Mouse (Mus musculus): ENCODE measurements around the gene Ugt1a8.
"Not testable (repeated sequence)": the region's sequence is repeated elsewhere in the genome, so short reads cannot be mapped to it uniquely, and the experiment has no call there.

Ugt1a8 gene

DNA sequence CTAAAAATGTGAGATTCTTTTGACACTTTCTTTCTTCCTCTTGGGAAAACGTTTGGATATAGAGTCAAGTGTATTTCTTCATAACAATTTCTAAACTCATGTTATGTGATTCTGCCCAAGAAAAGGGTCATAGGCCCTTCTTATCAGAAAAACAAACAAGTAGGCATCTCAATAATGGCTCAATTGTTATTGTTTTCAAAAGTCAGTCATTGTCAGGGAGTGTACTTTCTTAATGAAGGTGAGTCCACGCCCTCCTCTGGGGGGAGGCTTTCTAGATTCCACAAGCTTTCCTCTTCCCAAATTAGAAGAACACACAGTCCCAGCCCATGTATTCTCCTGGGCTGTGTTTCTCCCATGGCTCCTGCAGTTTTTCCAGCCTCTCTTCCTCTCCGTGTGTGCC is at the start of gene Ugt1a8:
Gene Ugt1a8 (plus strand): TSS at position 301 of the 400 bp plus-strand sequence.
- DNase-seq (ENCODE audit: low spot score): no peak

DNA sequence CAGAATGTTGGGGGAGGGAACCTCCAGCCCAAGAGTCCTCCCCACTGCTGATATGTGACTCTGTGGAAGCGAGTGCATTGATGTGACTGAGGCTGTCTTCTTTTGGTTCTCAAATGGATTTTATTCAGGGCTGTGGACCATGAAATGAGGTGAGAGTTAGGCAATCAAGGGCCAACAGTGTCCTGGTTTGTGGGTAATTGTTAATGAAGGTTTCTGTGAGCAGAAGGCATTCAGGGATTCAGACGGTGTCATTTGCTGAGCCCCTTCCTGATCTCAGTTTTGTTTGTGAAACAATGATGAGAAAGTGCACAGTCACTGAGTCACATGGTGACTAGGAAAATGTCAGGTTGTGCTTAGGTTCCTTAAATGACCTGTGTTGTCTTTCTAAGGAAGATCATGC is 44.6 kb upstream of the Ugt1a8 start:
- not testable (repeated sequence) for DNase-seq (ENCODE audit: low spot score)

DNA sequence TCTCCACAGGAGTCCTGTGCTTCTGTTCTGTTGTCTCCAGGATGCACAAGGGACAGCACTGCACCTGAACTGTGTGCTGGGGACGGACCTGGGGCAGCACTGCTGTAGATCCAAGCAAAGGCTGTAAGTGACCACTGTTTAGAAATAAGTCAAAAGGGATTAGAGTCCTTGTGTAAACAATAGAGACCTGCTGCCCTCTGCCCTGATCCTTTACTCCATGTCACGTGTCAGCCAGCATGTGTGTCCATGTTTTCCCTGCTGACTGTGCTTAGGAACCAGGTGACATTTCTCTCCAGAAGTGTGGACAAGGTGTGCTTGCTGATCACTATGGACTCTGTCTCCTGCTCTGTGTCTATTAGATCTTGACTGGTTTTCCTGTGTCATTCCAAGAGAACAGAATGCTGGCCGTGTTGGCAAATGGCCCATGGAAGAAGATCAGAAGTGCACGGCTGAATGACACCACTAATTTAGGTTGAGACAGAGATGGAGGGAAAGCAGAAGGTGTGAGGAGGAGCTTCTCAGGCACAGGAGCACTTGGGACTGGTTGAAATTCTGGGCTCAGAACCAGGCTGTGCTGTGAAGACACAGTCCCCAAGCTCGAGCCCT is 42.7 kb upstream of the Ugt1a8 start:
- not testable (repeated sequence) for DNase-seq (ENCODE audit: low spot score)

- not testable (repeated sequence) for DNase-seq (ENCODE audit: low spot score)
Observed at GRCm38 (mm10) chr1:88047408-88047807, 40.2 kb upstream of the Ugt1a8 start.

DNA sequence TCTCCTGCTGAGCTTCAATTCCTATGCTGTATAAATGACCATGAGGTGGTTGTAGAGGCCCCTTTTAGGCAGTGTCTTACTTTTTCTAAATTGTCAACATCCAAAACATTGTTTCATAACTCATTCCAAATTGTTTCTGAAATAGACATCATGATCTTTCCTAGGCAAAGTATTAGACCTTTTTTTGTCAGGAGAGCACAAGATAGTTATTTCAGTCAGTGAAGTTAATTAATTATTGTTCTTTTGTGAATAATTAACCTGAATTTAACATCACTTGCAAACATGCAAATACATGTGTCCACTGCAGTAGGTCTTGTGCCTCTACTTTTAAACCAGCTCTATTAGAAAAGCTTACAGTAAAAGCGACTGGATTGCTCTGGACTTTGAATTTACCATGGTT is 32.5 kb upstream of the Ugt1a8 start, which contains the start of gene Ugt1a10:
Gene Ugt1a10 (plus strand): TSS at position 301 of the 400 bp plus-strand sequence.
- no peak for DNase-seq (ENCODE audit: low spot score)

DNA sequence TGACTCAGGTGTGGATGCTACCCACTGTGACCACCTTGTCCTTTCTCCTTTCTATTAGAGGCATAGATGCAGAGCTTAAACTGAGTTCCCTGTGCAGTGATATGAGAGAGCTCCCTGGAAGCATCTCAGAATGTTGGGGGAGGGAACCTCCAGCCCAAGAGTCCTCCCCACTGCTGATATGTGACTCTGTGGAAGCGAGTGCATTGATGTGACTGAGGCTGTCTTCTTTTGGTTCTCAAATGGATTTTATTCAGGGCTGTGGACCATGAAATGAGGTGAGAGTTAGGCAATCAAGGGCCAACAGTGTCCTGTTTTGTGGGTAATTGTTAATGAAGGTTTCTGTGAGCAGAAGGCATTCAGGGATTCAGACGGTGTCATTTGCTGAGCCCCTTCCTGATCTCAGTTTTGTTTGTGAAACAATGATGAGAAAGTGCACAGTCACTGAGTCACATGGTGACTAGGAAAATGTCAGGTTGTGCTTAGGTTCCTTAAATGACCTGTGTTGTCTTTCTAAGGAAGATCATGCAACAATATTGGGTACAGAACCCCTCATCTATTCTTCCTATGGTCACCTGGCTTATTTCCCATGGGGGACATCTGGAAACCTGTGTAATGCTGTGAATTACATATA is 21.0 kb upstream of the Ugt1a8 start:
- DNase-seq (ENCODE audit: low spot score): not testable (repeated sequence)

DNA sequence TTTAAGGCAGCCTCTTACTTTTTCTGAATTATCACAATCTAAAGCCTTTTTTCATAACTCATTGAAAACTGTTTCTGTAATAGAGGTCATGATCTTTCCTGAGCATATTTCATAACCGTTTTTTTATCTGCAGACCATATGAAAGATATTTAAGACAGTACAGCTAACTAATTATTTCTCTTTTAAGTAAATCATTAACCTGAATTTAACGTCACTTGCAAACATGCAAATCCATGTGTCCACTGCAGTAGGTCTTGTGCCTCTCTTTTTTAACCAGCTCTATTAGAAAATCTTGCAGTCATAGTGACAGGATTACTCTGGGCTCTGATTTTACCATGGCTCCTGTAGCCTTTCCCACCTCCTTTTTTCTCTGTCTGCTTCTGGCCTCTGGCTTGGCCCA is 17.1 kb upstream of the Ugt1a8 start, which contains the start of gene Ugt1a9:
Gene Ugt1a9 (plus strand): TSS at position 306 of the 400 bp plus-strand sequence.
- no peak for DNase-seq (ENCODE audit: low spot score)

DNA sequence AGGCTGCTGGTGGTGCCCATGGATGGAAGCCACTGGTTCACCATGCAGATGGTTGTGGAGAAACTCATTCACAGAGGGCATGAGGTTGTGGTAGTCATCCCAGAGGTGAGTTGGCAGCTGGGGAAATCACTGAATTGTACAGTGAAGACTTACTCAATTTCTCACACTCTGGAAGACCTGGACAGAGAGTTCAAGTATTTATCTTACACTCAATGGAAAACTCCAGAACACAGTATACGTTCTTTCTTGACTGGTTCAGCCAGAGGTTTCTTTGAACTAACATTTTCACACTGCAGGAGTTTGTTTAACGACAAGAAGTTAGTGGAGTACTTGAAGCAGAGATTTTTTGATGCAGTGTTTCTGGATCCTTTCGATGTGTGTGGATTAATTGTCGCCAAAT is 16.7 kb upstream of the Ugt1a8 start:
- DNase-seq (ENCODE audit: low spot score): no peak

- DNase-seq (ENCODE audit: low spot score): no peak
Observed at GRCm38 (mm10) chr1:88074471-88074870, 13.1 kb upstream of the Ugt1a8 start.

DNA sequence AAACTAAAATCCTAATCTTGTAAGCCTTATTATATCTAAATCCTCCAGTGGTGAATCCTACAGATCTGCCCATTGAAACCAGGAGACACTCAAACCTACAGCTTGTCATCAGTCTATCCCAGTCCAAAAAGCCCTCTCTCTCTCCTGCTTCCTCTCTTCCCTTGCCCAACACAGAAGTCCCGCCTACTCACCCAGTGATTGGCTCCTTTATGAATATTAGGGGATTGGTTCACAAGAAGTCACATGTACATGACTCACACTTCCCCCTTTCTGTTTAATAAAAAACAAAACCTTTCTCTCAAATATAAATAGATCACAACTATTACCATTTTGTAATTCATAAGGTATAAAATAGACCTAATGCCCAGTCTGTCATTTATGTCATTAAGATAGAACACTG is 10.5 kb upstream of the Ugt1a8 start:
- DNase-seq (ENCODE audit: low spot score): no peak

- DNase-seq (ENCODE audit: low spot score): no peak
Observed at GRCm38 (mm10) chr1:88081670-88082069, 5.9 kb upstream of the Ugt1a8 start.

GRCm38 (mm10) chr1:88086125-88086524 is 1.5 kb upstream of the Ugt1a8 start:
- no peak for DNase-seq (ENCODE audit: low spot score)

DNA sequence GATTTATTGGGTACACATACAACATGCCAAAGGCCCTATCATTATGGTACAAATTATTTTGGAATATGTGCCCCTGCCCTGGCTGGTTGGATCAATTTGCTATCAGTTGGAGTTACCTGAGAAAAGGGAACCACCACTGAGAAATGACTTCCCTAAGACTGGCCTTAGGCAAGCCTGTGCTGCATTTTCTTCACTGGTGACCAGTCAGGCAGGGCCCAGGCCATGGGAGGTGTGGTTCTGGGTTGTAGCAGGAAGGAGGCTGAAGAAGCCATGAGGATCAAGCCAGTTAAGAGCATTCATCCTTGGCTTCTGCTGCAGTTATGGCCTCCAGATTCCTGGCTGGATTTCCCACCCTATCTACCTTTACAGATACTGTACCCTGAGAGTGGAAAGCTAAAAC is 4.7 kb downstream of the Ugt1a8 start:
- DNase-seq (ENCODE audit: low spot score): no peak

DNA sequence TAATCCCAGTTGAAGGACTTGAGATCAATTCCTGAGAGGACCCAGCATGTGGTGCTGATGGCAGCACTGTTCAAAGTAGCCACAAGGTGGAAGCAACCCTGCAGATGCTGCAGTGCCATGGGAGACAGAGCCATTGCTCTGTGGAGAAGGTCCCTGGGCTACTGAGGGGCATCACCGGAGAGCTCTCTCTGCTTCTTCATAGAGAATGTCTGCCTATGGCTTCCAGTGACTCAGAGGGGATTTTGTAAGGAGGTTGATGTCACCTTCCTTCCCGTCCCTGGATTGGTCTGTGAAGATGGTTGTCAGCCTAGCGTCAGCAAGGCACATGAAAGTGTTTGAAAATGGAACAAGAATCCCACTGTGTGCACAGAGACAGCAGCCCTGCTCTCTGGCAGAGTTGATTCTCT is 6.7 kb downstream of the Ugt1a8 start:
- not testable (repeated sequence) for DNase-seq (ENCODE audit: low spot score)

GRCm38 (mm10) chr1:88094941-88095492 is 7.4 kb downstream of the Ugt1a8 start, which contains the start of gene Ugt1a7c:
Gene Ugt1a7c, plus strand, starts transcription at chr1:88095062.
- no peak for DNase-seq (ENCODE audit: low spot score)

- DNase-seq (ENCODE audit: low spot score): not testable (repeated sequence)
Observed at GRCm38 (mm10) chr1:88098546-88098945, 10.9 kb downstream of the Ugt1a8 start.

- not testable (repeated sequence) for DNase-seq (ENCODE audit: low spot score)
Observed at GRCm38 (mm10) chr1:88099691-88100090, 12.1 kb downstream of the Ugt1a8 start.

GRCm38 (mm10) chr1:88103019-88103418 is 15.4 kb downstream of the Ugt1a8 start, which contains the start of gene Ugt1a6b:
Gene Ugt1a6b, plus strand, starts transcription at chr1:88103252.
- DNase-seq (ENCODE audit: low spot score): not testable (repeated sequence)

GRCm38 (mm10) chr1:88103697-88104468 is 16.3 kb downstream of the Ugt1a8 start:
- not testable (repeated sequence) for DNase-seq (ENCODE audit: low spot score)

DNA sequence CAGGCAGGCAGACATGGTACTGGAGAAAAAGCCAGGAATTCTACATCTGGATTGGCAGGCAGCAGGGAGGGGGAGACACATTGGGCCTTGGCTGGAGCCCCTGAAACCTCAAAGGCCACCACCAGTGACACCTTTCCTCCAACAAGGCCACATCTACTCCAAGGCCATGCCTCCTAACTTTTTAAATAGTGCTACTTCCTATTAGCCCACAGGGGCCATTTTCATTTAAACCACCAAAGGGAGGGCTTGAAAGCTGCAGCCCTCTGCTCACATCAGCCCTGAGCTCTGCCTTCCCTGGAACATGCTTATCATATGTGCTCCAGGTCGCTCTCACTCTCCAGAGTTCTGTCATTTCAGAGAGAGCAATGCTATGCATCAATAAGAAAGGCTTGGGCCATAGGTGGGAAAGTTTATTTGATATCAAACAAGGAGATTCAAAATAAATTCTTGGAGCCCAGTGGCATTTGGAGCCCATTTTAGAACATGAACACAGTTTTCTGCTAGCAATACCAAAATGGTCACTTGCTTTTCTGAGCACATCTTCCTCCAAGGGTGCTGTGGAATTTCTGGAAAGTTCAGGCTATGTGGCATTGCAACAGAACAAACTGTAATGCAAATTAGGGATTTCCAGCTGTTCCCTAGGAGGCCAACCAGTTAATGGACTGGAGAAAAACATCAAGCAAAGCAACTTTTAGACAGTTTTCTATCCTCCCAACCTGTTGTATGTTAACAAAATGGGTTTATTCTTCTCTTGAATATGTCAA is 17.2 kb downstream of the Ugt1a8 start:
- no peak for DNase-seq (ENCODE audit: low spot score)

DNA sequence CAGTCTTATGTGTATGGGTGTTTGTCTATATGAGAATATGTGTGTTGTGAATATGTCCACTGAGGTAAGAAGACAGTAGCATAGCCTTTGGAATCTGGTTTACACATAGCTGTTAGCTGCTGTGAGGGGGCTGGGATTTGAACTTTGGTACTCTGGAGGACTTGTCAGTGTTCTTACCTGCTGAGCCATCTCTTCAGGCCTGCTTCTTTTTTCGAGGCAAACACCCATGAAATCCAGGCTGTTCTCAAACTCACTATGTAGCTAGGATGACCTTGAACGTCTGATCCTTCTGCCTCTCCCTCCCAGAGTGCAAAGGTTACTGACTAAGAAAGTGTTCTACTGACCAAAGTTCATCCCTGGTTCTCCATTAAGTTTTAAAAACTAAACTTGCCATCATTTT is 18.0 kb downstream of the Ugt1a8 start:
- DNase-seq (ENCODE audit: low spot score): no peak
